In the genomic region with DNA sequence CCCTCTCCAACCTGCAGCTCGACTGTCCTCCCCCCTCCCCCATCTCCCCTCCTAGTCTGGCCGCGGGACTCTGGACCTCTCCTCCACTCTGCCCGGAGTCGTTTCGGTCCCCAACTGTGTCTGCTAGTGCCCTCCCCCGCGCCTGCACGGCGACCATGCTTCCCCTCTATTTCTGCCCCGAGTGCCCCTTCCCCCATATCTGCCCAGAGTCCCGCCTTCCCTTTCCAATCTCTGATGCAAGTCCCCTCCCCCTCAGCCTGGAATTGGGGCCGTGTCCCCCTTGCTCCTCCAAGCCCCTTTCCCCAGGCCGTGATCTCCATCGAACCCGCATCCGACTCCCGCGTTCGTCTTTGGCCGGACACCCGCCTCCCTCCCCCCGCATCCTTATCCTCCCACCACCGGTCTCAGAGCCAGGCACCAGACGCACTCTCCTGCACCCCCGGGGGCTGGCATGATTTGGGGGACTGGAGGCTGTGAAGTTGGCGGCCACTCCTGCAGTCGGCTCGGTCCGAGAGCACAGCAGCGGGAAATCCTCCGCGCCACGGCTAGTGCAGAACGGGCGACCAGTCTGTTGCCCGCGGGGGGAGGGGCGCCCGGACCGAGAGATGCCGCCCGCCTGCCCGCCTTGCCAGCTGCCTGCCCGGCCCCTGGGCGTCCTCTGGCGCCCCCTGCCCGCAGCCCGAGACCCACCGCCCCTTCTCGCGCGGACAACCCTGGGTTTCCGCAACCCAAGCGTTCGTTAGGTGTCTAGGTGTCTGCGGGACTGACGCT, we compare ENCODE assay signal across 8 mouse cellular contexts. TPM values are rescaled to one million over a fixed set of nuclear protein-coding genes. Genes with fewer than 3 reads are reported as not detected.
A peak's percentile ranks its signal among the peaks of the same experiment; 100 is the strongest.
DNase-seq lines count a peak whose midpoint lies in the region; ATAC-seq and TF ChIP-seq lines count a peak whose summit lies in the region.

No protein-coding gene starts in this region.

- intact Hi-C loops in heart, postnatal 14 days (cut with DNase I) = no loop called here

- no peak for ATAC-seq in embryonic facial prominence, embryonic 13.5 days (ENCODE audit: insufficient number of reproducible peaks, insufficient read depth, low FRiP score, low TSS enrichment, low read depth)
- ATAC-seq in lung, embryonic 15.5 days (ENCODE audit: borderline replicate concordance, extremely low read depth, low FRiP score, low TSS enrichment) = no peak

- H3K4me2 ChIP-seq in embryonic facial prominence, embryonic 13.5 days = peak overlapping the region; percentile 95
- H3K4me2 ChIP-seq in lung, embryonic 15.5 days = peak overlapping the region; percentile 97

- peaks cover 66% of the 10 kb centered on the region for H3K4me1 ChIP-seq in embryonic facial prominence, embryonic 13.5 days
- H3K4me1 ChIP-seq in lung, embryonic 15.5 days = peaks cover 39% of the 10 kb centered on the region

- no peak overlapping the region for H3K27ac ChIP-seq in embryonic facial prominence, embryonic 13.5 days
- H3K27ac ChIP-seq in layer of hippocampus, adult 2 months = peak overlapping the region; percentile 99
- H3K27ac ChIP-seq in lung, embryonic 15.5 days = no peak overlapping the region

- H3ac ChIP-seq in C2C12 (ENCODE audit: control insufficient read depth, insufficient read length, low read depth) = no peak overlapping the region

- H3K79me3 ChIP-seq in C2C12 (ENCODE audit: low read depth) = no peaks in the 10 kb centered on the region

- H3K79me2 ChIP-seq in C2C12 (ENCODE audit: control insufficient read depth, insufficient read depth) = no peaks in the 10 kb centered on the region

- peak; percentile 83 for DNase-seq in adrenal gland, postnatal 10 days
- DNase-seq in heart, postnatal 14 days = peak; percentile 59 to 63
- peak in 1 of 2 experiments; percentile 86 for DNase-seq in layer of hippocampus, adult 2 months (ENCODE audit: low spot score in 2 of 2)
- DNase-seq in retina, postnatal 1 day = peak; percentile 92
- DNase-seq in urinary bladder, postnatal 14 days (ENCODE audit: low spot score) = peak; percentile 45

- under 1% methylated on average over 58 of the region's 58 CpGs for WGBS in embryonic facial prominence, embryonic 13.5 days
- WGBS in lung, embryonic 15.5 days = 1% methylated on average over 58 of the region's 58 CpGs

- no peaks in the 10 kb centered on the region for H3K9me3 ChIP-seq in embryonic facial prominence, embryonic 13.5 days
- no peaks in the 10 kb centered on the region for H3K9me3 ChIP-seq in lung, embryonic 15.5 days

- H3K36me3 ChIP-seq in C2C12 (ENCODE audit: control insufficient read depth, insufficient read depth) = no peaks in the 10 kb centered on the region
- no peaks in the 10 kb centered on the region for H3K36me3 ChIP-seq in embryonic facial prominence, embryonic 13.5 days
- H3K36me3 ChIP-seq in lung, embryonic 15.5 days = no peaks in the 10 kb centered on the region

- peaks cover 62% of the 10 kb centered on the region for H3K27me3 ChIP-seq in C2C12 (ENCODE audit: control insufficient read depth, insufficient read depth, insufficient read length)
- H3K27me3 ChIP-seq in embryonic facial prominence, embryonic 13.5 days = peaks cover 79% of the 10 kb centered on the region
- H3K27me3 ChIP-seq in lung, embryonic 15.5 days = peaks cover 88% of the 10 kb centered on the region

- TF ChIP-seq CTCF in C2C12 (IDR thresholded peaks at IDR 0.05; ENCODE audit: control insufficient read depth, insufficient read depth, insufficient read length) = peak; percentile 41
- TF ChIP-seq CTCF in layer of hippocampus, adult 2 months (conservative IDR thresholded peaks at IDR 0.05) = peak; percentile 87

- H3K4me3 ChIP-seq in C2C12 (ENCODE audit: insufficient read depth, poor library complexity, severe bottlenecking) = no peak overlapping the region
- H3K4me3 ChIP-seq in embryonic facial prominence, embryonic 13.5 days = peak overlapping the region; percentile 73
- H3K4me3 ChIP-seq in layer of hippocampus, adult 2 months = peak overlapping the region; percentile 84
- peak overlapping the region; percentile 56 for H3K4me3 ChIP-seq in lung, embryonic 15.5 days

- H3K9ac ChIP-seq in embryonic facial prominence, embryonic 13.5 days = peak overlapping the region; percentile 86
- peak overlapping the region; percentile 56 for H3K9ac ChIP-seq in lung, embryonic 15.5 days

TF ChIP-seq in C2C12, 6 proteins besides CTCF, POLR2A, EP300 and RAD21:
- TF ChIP-seq MYOD1 (IDR thresholded peaks at IDR 0.05; ENCODE audit: control insufficient read depth, insufficient read length, low read depth) = no peak
- no peak for TF ChIP-seq MYOG (IDR thresholded peaks at IDR 0.05; ENCODE audit: control insufficient read depth, extremely low read depth, insufficient read length)
- no peak for TF ChIP-seq CEBPB (IDR thresholded peaks at IDR 0.05; ENCODE audit: low read depth)
- no peak for TF ChIP-seq FOSL1 (IDR thresholded peaks at IDR 0.05; ENCODE audit: insufficient read depth, low read length, poor library complexity, severe bottlenecking)
- no peak for TF ChIP-seq USF1 (IDR thresholded peaks at IDR 0.05; ENCODE audit: low read depth)
- no peak for TF ChIP-seq MAX (IDR thresholded peaks at IDR 0.05)

RNA-seq across cellular contexts. Expression of gene Adgrb2, which starts 1.2 kb away (rescaled TPM):
- polyA plus RNA-seq in C2C12 (2012; fragmentation: generic; extraction: Trizol) = 0.06 TPM
- total RNA-seq in adrenal gland, postnatal 10 days (2021) = 10 to 100 TPM; 13.4 to 16.4 TPM
- polyA plus RNA-seq in embryonic facial prominence, embryonic 13.5 days (2015; fragmentation: Nextera tagmentation; extraction: Ambion mirVana) = 6.7 and 7.9 TPM in 2 replicates
- total RNA-seq in heart, postnatal 14 days (2021) = 1 to 10 TPM; 2.2 to 2.3 TPM
- total RNA-seq in layer of hippocampus, adult 2 months (2021) = 100 to 1,000 TPM; 549 to 563 TPM
- 1.6 and 1.8 TPM in 2 replicates for polyA plus RNA-seq in lung, embryonic 15.5 days (2015; fragmentation: Nextera tagmentation; extraction: Ambion mirVana)

RNA-seq across cellular contexts. Expression of gene Spocd1, which starts 56.8 kb away (rescaled TPM):
- 0.02 TPM for polyA plus RNA-seq in C2C12 (2012; fragmentation: generic; extraction: Trizol)
- under 1 TPM; 0.15 to 0.30 TPM for total RNA-seq in adrenal gland, postnatal 10 days (2021)
- 0.06 and 0.08 TPM in 2 replicates for polyA plus RNA-seq in embryonic facial prominence, embryonic 13.5 days (2015; fragmentation: Nextera tagmentation; extraction: Ambion mirVana)
- total RNA-seq in heart, postnatal 14 days (2021) = not detected
- 1 to 10 TPM in 1 of 2 experiments, under 1 TPM in 1; 0.42 to 1.0 TPM for total RNA-seq in layer of hippocampus, adult 2 months (2021)
- polyA plus RNA-seq in lung, embryonic 15.5 days (2015; fragmentation: Nextera tagmentation; extraction: Ambion mirVana) = 0.08 and 0.09 TPM in 2 replicates

Comparison
In these comparisons a context has a peak if more than half of its experiments do, and no peak if none do; other contexts are left out.
1. RNA of gene Adgrb2, which starts 1.2 kb away (total RNA-seq): 549 to 563 TPM in layer of hippocampus, adult 2 months; 13.4 to 16.4 TPM in adrenal gland, postnatal 10 days and 2.2 to 2.3 TPM in heart, postnatal 14 days; every median in the first group is over 10 times any median in the second.